Mouse (Mus musculus): ENCODE results near the gene Serbp1. TPM values are rescaled to one million over a fixed set of nuclear protein-coding genes. Genes with fewer than 3 reads are reported as not detected.

Serbp1 gene
- polyA plus RNA-seq, 1 experiment from 2014 or later = 337 TPM

DNA sequence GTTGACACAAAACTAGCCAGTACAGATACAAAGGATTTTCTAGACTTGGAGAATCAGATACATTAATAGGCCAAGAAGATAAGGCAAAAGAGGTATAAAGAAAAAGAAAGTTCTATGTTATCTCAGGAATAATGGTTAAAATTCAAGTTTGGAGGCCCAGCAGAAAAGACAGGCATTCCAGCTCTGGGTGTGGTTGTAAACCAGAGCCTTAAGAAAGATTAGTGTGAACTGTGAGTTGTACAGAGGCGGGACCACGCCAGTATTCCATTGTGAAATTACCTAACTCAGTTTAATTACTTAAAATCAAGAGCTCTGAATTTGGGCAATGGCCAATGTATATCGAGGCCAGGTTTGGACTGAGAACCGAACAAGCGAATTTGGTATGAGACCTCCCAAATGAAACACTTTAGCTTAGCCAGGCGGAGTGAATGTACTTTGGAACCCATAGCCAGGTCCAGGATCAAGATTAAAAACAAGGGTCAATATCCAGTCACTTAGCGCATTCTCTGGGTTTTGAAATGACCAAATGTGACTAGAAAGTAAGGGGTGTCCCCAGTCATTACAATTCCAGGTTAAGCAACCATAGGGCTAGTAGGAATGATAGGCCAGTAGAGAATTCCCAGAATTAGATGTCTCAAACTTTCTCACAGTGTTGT is 5.9 kb downstream of the Serbp1 start:
- 95% methylated on average over 7 of the region's 7 CpGs for WGBS

DNA sequence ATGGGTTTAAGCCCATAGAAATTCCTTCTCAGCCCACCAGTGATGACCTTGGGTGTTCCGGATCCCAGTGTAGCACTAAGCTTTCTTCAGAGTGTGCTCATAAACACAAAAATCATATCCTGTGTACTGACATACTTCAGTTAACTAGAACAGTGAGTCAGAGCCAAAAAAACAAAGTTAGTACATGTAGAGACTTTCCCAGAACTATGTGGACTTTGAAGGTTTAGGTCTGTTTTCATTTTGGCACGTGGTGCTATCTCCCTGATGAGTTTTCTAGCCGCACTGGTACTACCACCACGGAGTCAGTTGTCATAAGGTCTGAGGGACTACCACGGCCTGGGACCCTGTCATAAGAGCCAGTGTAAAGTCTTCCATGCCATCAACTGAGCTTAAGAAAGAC is 6.5 kb downstream of the Serbp1 start:
- no peak for ATAC-seq (ENCODE audit: low FRiP score, low TSS enrichment)
- Histone ChIP-seq H3K9ac (replicated peaks; ENCODE audit: low read length) (no peak overlapping the region), H3K4me1 (ENCODE audit: control insufficient read depth, insufficient read depth, low read length) (no peaks in the 10 kb centered on the region), H3K27me3 (ENCODE audit: control insufficient read depth, insufficient read depth, low read length) (no peaks in the 10 kb centered on the region), H3K4me3 (replicated peaks; ENCODE audit: low read depth, low read length) (no peak overlapping the region), H3K36me3 (ENCODE audit: control insufficient read depth, insufficient read depth, low read length) (no peaks in the 10 kb centered on the region), H3K27ac (replicated peaks; ENCODE audit: low read depth, low read length) (no peak overlapping the region), H3K4me2 (ENCODE audit: low read length) (no peak overlapping the region), H3K9me3 (ENCODE audit: control insufficient read depth, low read length) (no peaks in the 10 kb centered on the region)
- WGBS = 88% methylated on average over 5 of the region's 5 CpGs
- DNase-seq = no peak

More for the DNA sequence above, 5.9 kb downstream of the Serbp1 start:
- Histone ChIP-seq H3K4me1 (ENCODE audit: control insufficient read depth, insufficient read depth, low read length) (no peaks in the 10 kb centered on the region), H3K36me3 (ENCODE audit: control insufficient read depth, insufficient read depth, low read length) (no peaks in the 10 kb centered on the region), H3K27me3 (ENCODE audit: control insufficient read depth, insufficient read depth, low read length) (no peaks in the 10 kb centered on the region), H3K27ac (replicated peaks; ENCODE audit: low read depth, low read length) (no peak overlapping the region), H3K4me3 (replicated peaks; ENCODE audit: low read depth, low read length) (no peak overlapping the region), H3K9ac (replicated peaks; ENCODE audit: low read length) (no peak overlapping the region), H3K9me3 (ENCODE audit: control insufficient read depth, low read length) (no peaks in the 10 kb centered on the region), H3K4me2 (ENCODE audit: low read length) (no peak overlapping the region)
- ATAC-seq (ENCODE audit: low FRiP score, low TSS enrichment) (no peak), DNase-seq (no peak)

DNA sequence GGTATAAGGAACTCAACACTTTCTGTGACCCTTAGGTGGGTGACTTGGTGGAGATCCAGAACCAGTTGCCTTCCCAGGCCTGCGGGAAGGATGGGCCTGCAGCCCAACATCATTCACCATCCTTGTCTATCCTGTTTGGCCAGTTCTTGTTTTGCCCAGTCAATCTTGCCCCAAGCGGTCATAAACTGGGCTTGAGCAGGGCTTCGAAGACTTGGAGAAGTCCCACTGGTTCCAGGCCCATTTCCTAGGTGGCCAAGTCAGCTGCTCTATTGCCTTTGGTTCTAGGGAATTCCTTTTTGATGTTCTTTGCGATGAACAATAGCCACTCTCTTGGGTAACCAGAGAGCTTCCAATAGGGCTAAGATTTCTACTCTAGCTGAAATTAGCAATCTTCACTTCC is 13.1 kb downstream of the Serbp1 start:
- 89% methylated on average over 4 of the region's 4 CpGs for WGBS
- Histone ChIP-seq H3K9ac (replicated peaks; ENCODE audit: low read length) (no peak overlapping the region), H3K4me3 (replicated peaks; ENCODE audit: low read depth, low read length) (no peak overlapping the region), H3K27me3 (ENCODE audit: control insufficient read depth, insufficient read depth, low read length) (no peaks in the 10 kb centered on the region), H3K36me3 (ENCODE audit: control insufficient read depth, insufficient read depth, low read length) (no peaks in the 10 kb centered on the region), H3K4me2 (ENCODE audit: low read length) (no peak overlapping the region), H3K9me3 (ENCODE audit: control insufficient read depth, low read length) (no peaks in the 10 kb centered on the region), H3K27ac (replicated peaks; ENCODE audit: low read depth, low read length) (no peak overlapping the region), H3K4me1 (ENCODE audit: control insufficient read depth, insufficient read depth, low read length) (no peaks in the 10 kb centered on the region)
- no peak for ATAC-seq (ENCODE audit: low FRiP score, low TSS enrichment)
- DNase-seq = no peak

DNA sequence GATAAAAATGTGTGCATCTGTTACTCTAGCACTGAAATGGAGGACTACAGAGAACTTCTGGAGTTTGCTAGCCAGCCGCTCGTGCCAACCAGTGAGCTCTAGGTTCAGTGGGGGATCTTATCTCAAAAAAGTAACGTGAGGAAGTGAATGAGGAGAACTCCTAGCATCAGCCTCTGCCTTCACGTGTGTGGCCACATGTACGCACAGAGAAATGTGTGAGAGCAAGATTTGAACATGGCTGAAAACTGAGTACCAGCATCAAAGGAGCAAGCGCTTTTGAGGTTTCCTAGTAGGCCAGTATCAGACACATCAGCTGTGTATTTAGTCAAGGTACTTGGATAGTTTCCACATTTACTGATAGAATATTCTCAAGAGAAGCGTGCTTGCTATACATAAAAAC is 27.0 kb downstream of the Serbp1 start:
- Histone ChIP-seq H3K27me3 (ENCODE audit: control insufficient read depth, insufficient read depth, low read length) (no peaks in the 10 kb centered on the region), H3K27ac (replicated peaks; ENCODE audit: low read depth, low read length) (no peak overlapping the region), H3K4me2 (ENCODE audit: low read length) (no peak overlapping the region), H3K9ac (replicated peaks; ENCODE audit: low read length) (no peak overlapping the region), H3K4me1 (ENCODE audit: control insufficient read depth, insufficient read depth, low read length) (peaks cover 11% of the 10 kb centered on the region), H3K36me3 (ENCODE audit: control insufficient read depth, insufficient read depth, low read length) (no peaks in the 10 kb centered on the region), H3K9me3 (ENCODE audit: control insufficient read depth, low read length) (no peaks in the 10 kb centered on the region), H3K4me3 (replicated peaks; ENCODE audit: low read depth, low read length) (no peak overlapping the region)
- no peak for ATAC-seq (ENCODE audit: low FRiP score, low TSS enrichment)
- 94% methylated on average over 7 of the region's 7 CpGs for WGBS
- no peak for DNase-seq

DNA sequence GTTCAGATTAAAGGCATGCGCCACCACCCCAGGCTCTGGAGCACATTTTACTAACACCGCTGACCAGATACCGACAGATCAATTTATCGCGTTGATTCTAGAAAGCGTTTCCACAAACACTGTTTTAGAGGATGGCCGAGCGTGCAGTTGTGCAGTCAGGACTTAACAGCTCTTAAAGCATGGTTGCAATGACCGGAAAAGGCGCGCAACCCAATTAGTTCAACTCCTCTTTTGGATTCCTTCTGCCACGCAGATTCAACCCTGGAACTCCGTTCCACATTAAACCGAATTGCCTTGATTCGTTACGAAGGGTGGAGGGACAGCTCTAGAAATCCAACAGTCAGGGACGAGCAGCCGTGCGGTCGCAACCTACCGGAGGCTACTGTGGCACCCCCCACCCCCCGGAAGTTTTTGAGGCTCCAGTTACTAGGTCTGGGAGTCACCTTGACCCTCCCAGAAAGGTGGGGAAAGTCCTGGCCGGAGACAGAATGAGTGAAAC is 28.2 kb downstream of the Serbp1 start:
- under 1% methylated on average over 23 of the region's 23 CpGs for WGBS
- H3K4me2 ChIP-seq (ENCODE audit: low read length) = peak overlapping the region; percentile 68
- H3K9ac ChIP-seq (replicated peaks; ENCODE audit: low read length) = peak overlapping the region; percentile 38
- ATAC-seq (ENCODE audit: low FRiP score, low TSS enrichment) = no peak; the same call in 1 of the 2 replicates
- H3K9me3 ChIP-seq (ENCODE audit: control insufficient read depth, low read length) = no peaks in the 10 kb centered on the region
- peaks cover 11% of the 10 kb centered on the region for H3K4me1 ChIP-seq (ENCODE audit: control insufficient read depth, insufficient read depth, low read length)
- no peaks in the 10 kb centered on the region for H3K27me3 ChIP-seq (ENCODE audit: control insufficient read depth, insufficient read depth, low read length)
- H3K36me3 ChIP-seq (ENCODE audit: control insufficient read depth, insufficient read depth, low read length) = no peaks in the 10 kb centered on the region
- no peak overlapping the region for H3K27ac ChIP-seq (replicated peaks; ENCODE audit: low read depth, low read length)
- DNase-seq = peak; percentile 58
- peak overlapping the region; percentile 99 for H3K4me3 ChIP-seq (replicated peaks; ENCODE audit: low read depth, low read length)

DNA sequence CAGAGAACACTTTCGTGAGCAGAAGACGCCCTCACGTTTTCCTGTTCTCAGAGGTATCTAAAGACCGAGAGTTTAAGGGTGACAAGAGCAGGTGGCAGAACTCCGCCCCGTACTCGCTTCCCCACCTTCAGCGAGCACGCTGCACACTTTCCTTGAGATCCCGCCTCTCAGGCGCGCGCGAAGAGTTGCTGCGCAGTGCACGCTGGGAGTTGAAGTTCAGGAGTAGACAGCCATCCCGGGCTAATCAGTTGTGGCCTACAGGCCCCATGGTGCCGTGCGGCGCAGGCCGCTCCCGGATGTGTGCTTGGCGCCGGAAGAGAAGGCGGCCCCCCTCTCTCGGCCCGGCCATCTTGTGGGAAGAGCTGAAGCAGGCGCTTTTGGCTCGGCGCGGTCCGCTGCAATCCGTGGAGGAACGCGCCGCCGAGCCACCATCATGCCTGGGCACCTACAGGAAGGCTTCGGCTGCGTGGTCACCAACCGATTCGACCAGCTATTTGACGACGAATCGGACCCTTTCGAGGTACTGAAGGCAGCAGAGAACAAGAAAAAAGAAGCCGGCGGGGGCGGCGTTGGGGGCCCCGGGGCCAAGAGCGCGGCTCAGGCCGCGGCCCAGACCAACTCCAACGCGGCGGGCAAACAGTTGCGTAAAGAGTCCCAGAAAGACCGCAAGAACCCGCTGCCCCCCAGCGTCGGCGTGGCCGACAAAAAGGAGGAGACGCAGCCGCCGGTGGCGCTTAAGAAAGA is 28.9 kb downstream of the Serbp1 start:
- Histone ChIP-seq H3K36me3 (ENCODE audit: control insufficient read depth, insufficient read depth, low read length) (peaks cover 5% of the 10 kb centered on the region), H3K9me3 (ENCODE audit: control insufficient read depth, low read length) (no peaks in the 10 kb centered on the region), H3K27ac (replicated peaks; ENCODE audit: low read depth, low read length) (peak overlapping the region; percentile 90), H3K27me3 (ENCODE audit: control insufficient read depth, insufficient read depth, low read length) (no peaks in the 10 kb centered on the region), H3K9ac (replicated peaks; ENCODE audit: low read length) (peak overlapping the region; percentile 84), H3K4me2 (ENCODE audit: low read length) (peak overlapping the region; percentile 68), H3K4me1 (ENCODE audit: control insufficient read depth, insufficient read depth, low read length) (peaks cover 11% of the 10 kb centered on the region), H3K4me3 (replicated peaks; ENCODE audit: low read depth, low read length) (peak overlapping the region; percentile 99)
- DNase-seq = peak; percentile 98
- peak; percentile 99 for ATAC-seq (ENCODE audit: low FRiP score, low TSS enrichment)
- WGBS = under 1% methylated on average over 68 of the region's 68 CpGs

DNA sequence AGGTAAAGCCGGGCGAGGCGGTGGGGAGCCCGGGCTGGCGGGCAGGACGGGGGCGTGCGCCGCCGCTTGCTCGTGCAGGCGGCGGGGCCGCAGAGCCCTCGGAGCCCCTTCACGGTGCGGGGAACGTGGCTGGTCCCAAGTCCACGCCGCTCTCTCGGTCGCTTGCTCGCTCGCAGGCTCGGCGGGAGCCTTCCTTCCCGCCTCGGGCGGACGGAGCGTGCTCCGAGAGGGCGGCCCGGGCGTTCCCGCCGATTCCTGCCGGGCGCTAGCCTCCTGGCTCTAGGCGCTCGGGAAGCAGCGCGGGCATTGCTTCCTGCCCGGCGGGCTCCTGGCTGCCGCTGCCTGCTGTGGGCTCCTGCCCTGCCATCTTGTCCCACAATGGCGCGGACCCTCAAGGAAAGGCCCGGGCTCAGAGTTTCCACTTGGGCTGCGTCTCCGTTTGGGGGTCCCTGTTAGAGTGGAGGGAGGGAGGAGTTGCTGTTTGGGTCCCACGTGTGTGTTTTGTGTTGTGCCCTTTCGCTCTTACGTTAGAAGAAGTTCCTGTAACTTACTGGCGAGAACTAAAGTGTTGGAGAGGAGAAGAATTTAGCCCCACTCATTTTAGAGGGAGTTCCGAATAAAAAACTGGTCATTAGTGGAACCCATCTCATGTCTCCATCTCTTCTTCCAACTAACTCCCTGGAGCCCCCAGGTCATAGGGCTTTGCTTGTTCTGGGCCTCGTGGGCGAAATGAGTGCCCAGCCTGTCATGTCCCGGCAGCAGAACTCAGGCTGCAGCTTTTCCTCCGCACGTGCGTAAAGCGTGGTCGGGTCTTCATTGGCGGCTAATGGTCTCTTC is 29.6 kb downstream of the Serbp1 start:
- Histone ChIP-seq H3K27ac (replicated peaks; ENCODE audit: low read depth, low read length) (peak overlapping the region; percentile 90), H3K4me2 (ENCODE audit: low read length) (peak overlapping the region; percentile 59)

DNA sequence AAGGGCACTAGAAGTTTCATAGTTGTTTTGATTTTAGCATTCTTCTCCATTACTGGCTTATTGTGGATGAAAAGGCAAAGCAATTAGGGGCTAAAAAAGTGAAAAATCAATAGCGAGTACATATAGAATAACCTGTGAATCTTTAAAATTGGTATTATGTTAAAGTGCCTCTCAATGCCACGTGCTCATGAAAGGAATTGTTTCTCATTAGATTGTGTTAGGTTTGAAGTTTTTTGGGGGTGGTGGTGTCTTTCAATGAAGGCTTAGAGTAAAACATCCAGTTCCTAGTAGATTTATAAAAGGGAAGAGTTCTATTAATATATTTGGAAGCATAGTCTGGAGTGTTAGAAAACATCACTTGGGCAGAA is 30.3 kb downstream of the Serbp1 start:
- Histone ChIP-seq H3K4me3 (replicated peaks; ENCODE audit: low read depth, low read length) (peak overlapping the region; percentile 99), H3K36me3 (ENCODE audit: control insufficient read depth, insufficient read depth, low read length) (peaks cover 15% of the 10 kb centered on the region), H3K4me2 (ENCODE audit: low read length) (peak overlapping the region; percentile 59), H3K9me3 (ENCODE audit: control insufficient read depth, low read length) (no peaks in the 10 kb centered on the region), H3K4me1 (ENCODE audit: control insufficient read depth, insufficient read depth, low read length) (peaks cover 11% of the 10 kb centered on the region), H3K27ac (replicated peaks; ENCODE audit: low read depth, low read length) (no peak overlapping the region), H3K27me3 (ENCODE audit: control insufficient read depth, insufficient read depth, low read length) (no peaks in the 10 kb centered on the region), H3K9ac (replicated peaks; ENCODE audit: low read length) (peak overlapping the region; percentile 84)
- DNase-seq (no peak), ATAC-seq (ENCODE audit: low FRiP score, low TSS enrichment) (no peak)
- WGBS = 0% methylated on average over 2 of the region's 2 CpGs

More for the DNA sequence above, 29.6 kb downstream of the Serbp1 start:
- peak overlapping the region; percentile 84 for H3K9ac ChIP-seq (replicated peaks; ENCODE audit: low read length)
- ATAC-seq (ENCODE audit: low FRiP score, low TSS enrichment) = peak; percentile 41
- peak; percentile 60 for DNase-seq
- peak overlapping the region; percentile 99 for H3K4me3 ChIP-seq (replicated peaks; ENCODE audit: low read depth, low read length)
- peaks cover 10% of the 10 kb centered on the region for H3K36me3 ChIP-seq (ENCODE audit: control insufficient read depth, insufficient read depth, low read length)
- no peaks in the 10 kb centered on the region for H3K9me3 ChIP-seq (ENCODE audit: control insufficient read depth, low read length)
- peaks cover 11% of the 10 kb centered on the region for H3K4me1 ChIP-seq (ENCODE audit: control insufficient read depth, insufficient read depth, low read length)
- H3K27me3 ChIP-seq (ENCODE audit: control insufficient read depth, insufficient read depth, low read length) = no peaks in the 10 kb centered on the region
- WGBS = under 1% methylated on average over 64 of the region's 65 CpGs
